Mouse (Mus musculus): ENCODE measurements at regions not wholly inside any gene's neighbourhood (a gene's known extent, or its start where the extent isn't known, plus 50 kb on each side); places are given as distances from the start of the nearest gene placed in this dataset.

- TF ChIP-seq CTCF (conservative IDR thresholded peaks at IDR 0.05; ENCODE audit: insufficient read depth, insufficient read length, low read depth, low read length), result no peak
- no peak for TF ChIP-seq POLR2A (IDR thresholded peaks at IDR 0.05; ENCODE audit: low read depth, low read length)
Observed at GRCm38 (mm10) chr13:59368550-59369449, 216.2 kb downstream of the Agtpbp1 start.

Measured in kidney, adult 2 months (tissue).